Mouse (Mus musculus): ENCODE measurements at regions not wholly inside any gene's neighbourhood (a gene's known extent, or its start where the extent isn't known, plus 50 kb on each side); places are given as distances from the start of the nearest gene placed in this dataset.

DNA sequence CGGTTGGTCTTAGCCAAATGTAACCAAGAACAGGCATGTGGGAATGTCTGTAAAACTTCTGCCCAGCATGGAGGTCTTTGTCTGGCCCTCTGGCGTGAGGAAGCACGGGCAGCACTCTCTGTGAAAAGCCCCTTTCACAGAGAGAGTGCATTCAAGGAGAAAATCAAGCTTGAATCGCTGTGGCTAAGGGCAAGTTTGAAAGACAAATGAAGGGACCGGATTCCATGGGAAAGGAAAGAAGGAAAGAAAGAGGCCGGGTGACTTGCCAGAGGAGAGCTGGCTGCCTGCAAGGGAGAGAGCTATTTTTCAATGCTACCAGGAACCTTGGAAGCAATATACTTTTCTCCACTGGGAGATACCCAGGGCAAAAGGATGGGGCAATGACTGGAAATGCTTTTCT is 162.2 kb downstream of the Pfkfb3 start:
- no peaks in the 10 kb centered on the region for H3K36me3 ChIP-seq (replicated peaks; ENCODE audit: low read length)
- H3K4me1 ChIP-seq = peaks cover 47% of the 10 kb centered on the region
- TF ChIP-seq FLI1 (IDR thresholded peaks at IDR 0.05; ENCODE audit: low read length) = no peak
- TF ChIP-seq GATA1 (IDR thresholded peaks at IDR 0.05; ENCODE audit: borderline replicate concordance, low read length) = no peak
- no peaks in the 10 kb centered on the region for H3K27me3 ChIP-seq (replicated peaks)
- H3K9me3 ChIP-seq = peaks cover 6% of the 10 kb centered on the region; the same call in 1 of the 2 replicates
- no peak overlapping the region for H3K4me3 ChIP-seq (replicated peaks)

GRCm38 (mm10) chr2:11390667-11391334 is 163.1 kb downstream of the Pfkfb3 start:
- Histone ChIP-seq H3K4me3 (replicated peaks) (no peak overlapping the region), H3K9me3 (peaks cover 10% of the 10 kb centered on the region; the same call in 1 of the 2 replicates), H3K27me3 (replicated peaks) (no peaks in the 10 kb centered on the region), H3K4me1 (peaks cover 44% of the 10 kb centered on the region), H3K36me3 (replicated peaks; ENCODE audit: low read length) (no peaks in the 10 kb centered on the region)
- no peak for TF ChIP-seq GATA1 (IDR thresholded peaks at IDR 0.05; ENCODE audit: borderline replicate concordance, low read length)
- no peak for TF ChIP-seq FLI1 (IDR thresholded peaks at IDR 0.05; ENCODE audit: low read length)

DNA sequence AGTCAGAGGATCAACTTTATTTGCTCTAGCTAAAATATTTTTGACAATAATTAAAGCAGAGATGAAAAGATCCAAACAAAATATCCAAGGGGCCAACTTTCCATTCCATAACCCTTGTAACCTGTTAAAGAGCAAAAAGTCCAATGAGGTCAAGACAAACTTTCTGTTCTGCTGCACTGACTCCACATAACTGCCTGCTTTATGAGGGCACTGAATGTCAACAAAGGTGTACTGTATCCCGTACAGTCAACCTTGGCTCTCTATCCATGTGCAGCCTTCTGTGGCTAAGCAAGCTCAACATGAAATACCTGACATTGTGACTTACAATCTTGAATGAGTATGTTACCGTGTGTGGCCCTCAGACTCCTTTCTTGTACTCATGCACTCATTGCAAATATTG is 166.3 kb downstream of the Pfkfb3 start:
- Histone ChIP-seq H3K36me3 (replicated peaks; ENCODE audit: low read length) (no peaks in the 10 kb centered on the region), H3K4me1 (peaks cover 29% of the 10 kb centered on the region), H3K4me3 (replicated peaks) (no peak overlapping the region), H3K27me3 (replicated peaks) (no peaks in the 10 kb centered on the region), H3K9me3 (peaks cover 10% of the 10 kb centered on the region; the same call in 1 of the 2 replicates)
- TF ChIP-seq FLI1 (IDR thresholded peaks at IDR 0.05; ENCODE audit: low read length) (no peak), GATA1 (IDR thresholded peaks at IDR 0.05; ENCODE audit: borderline replicate concordance, low read length) (no peak)

DNA sequence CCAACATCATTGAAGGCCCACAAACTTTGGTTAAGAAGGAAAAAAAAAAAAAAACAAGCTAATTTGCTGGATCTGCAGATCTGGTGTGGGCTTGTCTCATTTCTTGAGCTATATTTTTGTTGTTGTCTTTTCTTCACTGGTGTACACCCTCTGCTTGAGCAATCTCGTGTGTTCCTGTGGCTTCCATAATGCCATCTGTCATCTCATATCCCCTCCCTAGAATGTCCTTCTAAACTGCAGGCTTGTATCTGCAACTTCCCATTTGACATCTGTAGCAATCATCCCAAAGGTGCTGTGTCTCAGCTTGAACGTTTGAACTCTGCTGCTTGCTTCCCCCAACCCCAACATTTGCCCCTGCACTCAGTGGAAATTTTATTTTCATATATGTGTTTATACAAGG is 170.1 kb downstream of the Pfkfb3 start:
- Histone ChIP-seq H3K4me3 (replicated peaks) (no peak overlapping the region), H3K9me3 (peaks cover 10% of the 10 kb centered on the region; the same call in 1 of the 2 replicates), H3K27me3 (replicated peaks) (no peaks in the 10 kb centered on the region), H3K4me1 (peaks cover 27% of the 10 kb centered on the region), H3K36me3 (replicated peaks; ENCODE audit: low read length) (peaks cover 2% of the 10 kb centered on the region)
- TF ChIP-seq GATA1 (IDR thresholded peaks at IDR 0.05; ENCODE audit: borderline replicate concordance, low read length) (no peak), FLI1 (IDR thresholded peaks at IDR 0.05; ENCODE audit: low read length) (no peak)

GRCm38 (mm10) chr2:11377213-11377612 is 176.7 kb downstream of the Pfkfb3 start:
- Histone ChIP-seq H3K4me1 (peaks cover 59% of the 10 kb centered on the region), H3K27me3 (replicated peaks) (no peaks in the 10 kb centered on the region), H3K36me3 (replicated peaks; ENCODE audit: low read length) (peaks cover 2% of the 10 kb centered on the region), H3K9me3 (no peaks in the 10 kb centered on the region), H3K4me3 (replicated peaks) (no peak overlapping the region)
- TF ChIP-seq GATA1 (IDR thresholded peaks at IDR 0.05; ENCODE audit: borderline replicate concordance, low read length) = no peak
- TF ChIP-seq FLI1 (IDR thresholded peaks at IDR 0.05; ENCODE audit: low read length) = no peak

- Histone ChIP-seq H3K4me3 (replicated peaks) (no peak overlapping the region), H3K4me1 (peaks cover 59% of the 10 kb centered on the region), H3K27me3 (replicated peaks) (no peaks in the 10 kb centered on the region), H3K36me3 (replicated peaks; ENCODE audit: low read length) (no peaks in the 10 kb centered on the region), H3K9me3 (no peaks in the 10 kb centered on the region)
- TF ChIP-seq GATA1 (IDR thresholded peaks at IDR 0.05; ENCODE audit: borderline replicate concordance, low read length) (no peak), FLI1 (IDR thresholded peaks at IDR 0.05; ENCODE audit: low read length) (no peak)
Measured at GRCm38 (mm10) chr2:11375726-11376454, 178.0 kb downstream of the Pfkfb3 start.

GRCm38 (mm10) chr2:11375092-11375491 is 178.8 kb downstream of the Pfkfb3 start:
- peak overlapping the region; percentile 87 for H3K4me3 ChIP-seq (replicated peaks)
- H3K36me3 ChIP-seq (replicated peaks; ENCODE audit: low read length) = no peaks in the 10 kb centered on the region
- no peak for TF ChIP-seq GATA1 (IDR thresholded peaks at IDR 0.05; ENCODE audit: borderline replicate concordance, low read length)
- TF ChIP-seq FLI1 (IDR thresholded peaks at IDR 0.05; ENCODE audit: low read length) = no peak
- peaks cover 62% of the 10 kb centered on the region for H3K4me1 ChIP-seq
- no peaks in the 10 kb centered on the region for H3K27me3 ChIP-seq (replicated peaks)
- no peaks in the 10 kb centered on the region for H3K9me3 ChIP-seq

- TF ChIP-seq GATA1 (IDR thresholded peaks at IDR 0.05; ENCODE audit: borderline replicate concordance, low read length) = no peak
- no peak for TF ChIP-seq FLI1 (IDR thresholded peaks at IDR 0.05; ENCODE audit: low read length)
- Histone ChIP-seq H3K4me1 (peaks cover 72% of the 10 kb centered on the region), H3K36me3 (replicated peaks; ENCODE audit: low read length) (no peaks in the 10 kb centered on the region), H3K27me3 (replicated peaks) (no peaks in the 10 kb centered on the region), H3K4me3 (replicated peaks) (no peak overlapping the region), H3K9me3 (no peaks in the 10 kb centered on the region)
Measured at GRCm38 (mm10) chr2:11370273-11370672, 183.6 kb downstream of the Pfkfb3 start.

GRCm38 (mm10) chr2:11367319-11367718 is 186.6 kb downstream of the Pfkfb3 start:
- Histone ChIP-seq H3K4me1 (peaks cover 64% of the 10 kb centered on the region), H3K27me3 (replicated peaks) (no peaks in the 10 kb centered on the region), H3K4me3 (replicated peaks) (peak overlapping the region; percentile 30), H3K36me3 (replicated peaks; ENCODE audit: low read length) (no peaks in the 10 kb centered on the region), H3K9me3 (no peaks in the 10 kb centered on the region)
- no peak for TF ChIP-seq GATA1 (IDR thresholded peaks at IDR 0.05; ENCODE audit: borderline replicate concordance, low read length)
- no peak for TF ChIP-seq FLI1 (IDR thresholded peaks at IDR 0.05; ENCODE audit: low read length)

- Histone ChIP-seq H3K9me3 (no peaks in the 10 kb centered on the region), H3K36me3 (replicated peaks; ENCODE audit: low read length) (no peaks in the 10 kb centered on the region), H3K4me3 (replicated peaks) (no peak overlapping the region), H3K27me3 (replicated peaks) (no peaks in the 10 kb centered on the region), H3K4me1 (peaks cover 68% of the 10 kb centered on the region)
- TF ChIP-seq FLI1 (IDR thresholded peaks at IDR 0.05; ENCODE audit: low read length) = no peak
- no peak for TF ChIP-seq GATA1 (IDR thresholded peaks at IDR 0.05; ENCODE audit: borderline replicate concordance, low read length)
Measured at GRCm38 (mm10) chr2:11365815-11366214, 188.1 kb downstream of the Pfkfb3 start.

Measured in megakaryocyte, embryonic 14.5 days (primary cell).